Mouse (Mus musculus) yolk sac, embryonic 10.5 days (tissue): ENCODE data around the gene Zg16.
"Not testable (repeated sequence)": the region's sequence is repeated elsewhere in the genome, so short reads cannot be mapped to it uniquely, and the experiment has no call there.

Experiments
- DNase-seq: peaks from one replicate; pipeline ENCODE4 v3.0.0-alpha.2; 2017; ENCODE audit warnings: low spot score

Zg16 gene

GRCm38 (mm10) chr7:127103960-127104359 is 16.8 kb upstream of the Zg16 start:
- DNase-seq = no peak

GRCm38 (mm10) chr7:127102148-127102547 is 15.0 kb upstream of the Zg16 start:
- no peak for DNase-seq

- DNase-seq = no peak
Measured at GRCm38 (mm10) chr7:127101451-127102016, 14.4 kb upstream of the Zg16 start.

GRCm38 (mm10) chr7:127099528-127099927 is 12.4 kb upstream of the Zg16 start:
- no peak for DNase-seq

- DNase-seq = no peak
Measured at GRCm38 (mm10) chr7:127098950-127099349, 11.8 kb upstream of the Zg16 start.

- DNase-seq = no peak
Measured at GRCm38 (mm10) chr7:127098521-127098920, 11.4 kb upstream of the Zg16 start.

GRCm38 (mm10) chr7:127096456-127096855 is 9.3 kb upstream of the Zg16 start:
- no peak for DNase-seq

GRCm38 (mm10) chr7:127093914-127094313 is 6.8 kb upstream of the Zg16 start:
- no peak for DNase-seq

- DNase-seq = peak; percentile 89
Measured at GRCm38 (mm10) chr7:127091114-127091896, 4.2 kb upstream of the Zg16 start, which contains the start of gene AI467606. Gene AI467606 (plus strand): TSS chr7:127091359.

GRCm38 (mm10) chr7:127090154-127091113 is 3.3 kb upstream of the Zg16 start:
- DNase-seq = no peak

- no peak for DNase-seq
Measured at GRCm38 (mm10) chr7:127088901-127089845, 2.0 kb upstream of the Zg16 start.

GRCm38 (mm10) chr7:127088083-127088482 is 955 bp upstream of the Zg16 start:
- no peak for DNase-seq

- DNase-seq = not testable (repeated sequence)
Measured at GRCm38 (mm10) chr7:127085751-127086150, 1.4 kb downstream of the Zg16 start.

- DNase-seq = peak; percentile 53
Measured at GRCm38 (mm10) chr7:127084794-127085193, 2.3 kb downstream of the Zg16 start.

- DNase-seq = no peak
Measured at GRCm38 (mm10) chr7:127083689-127084088, 3.4 kb downstream of the Zg16 start.

- DNase-seq = no peak
Measured at GRCm38 (mm10) chr7:127082995-127083394, 4.1 kb downstream of the Zg16 start.

GRCm38 (mm10) chr7:127082271-127082670 is 4.9 kb downstream of the Zg16 start:
- no peak for DNase-seq

GRCm38 (mm10) chr7:127080045-127080444 is 7.1 kb downstream of the Zg16 start:
- DNase-seq = no peak

GRCm38 (mm10) chr7:127077692-127078091 is 9.4 kb downstream of the Zg16 start:
- DNase-seq = no peak

- DNase-seq = no peak
Measured at GRCm38 (mm10) chr7:127076188-127076587, 10.9 kb downstream of the Zg16 start.

- DNase-seq = no peak
Measured at GRCm38 (mm10) chr7:127073221-127073620, 13.9 kb downstream of the Zg16 start.
